Mouse (Mus musculus) ovary, postnatal 14 days (tissue): ENCODE measurements at regions not wholly inside any gene's neighbourhood (a gene's known extent, or its start where the extent isn't known, plus 50 kb on each side); places are given as distances from the start of the nearest gene placed in this dataset.
A peak's percentile ranks its signal among the peaks of the same experiment; 100 is the strongest.

Experiments
- DNase-seq: peaks from one replicate; pipeline ENCODE4 v3.0.0; 2022; ENCODE audit warnings: low spot score

DNA sequence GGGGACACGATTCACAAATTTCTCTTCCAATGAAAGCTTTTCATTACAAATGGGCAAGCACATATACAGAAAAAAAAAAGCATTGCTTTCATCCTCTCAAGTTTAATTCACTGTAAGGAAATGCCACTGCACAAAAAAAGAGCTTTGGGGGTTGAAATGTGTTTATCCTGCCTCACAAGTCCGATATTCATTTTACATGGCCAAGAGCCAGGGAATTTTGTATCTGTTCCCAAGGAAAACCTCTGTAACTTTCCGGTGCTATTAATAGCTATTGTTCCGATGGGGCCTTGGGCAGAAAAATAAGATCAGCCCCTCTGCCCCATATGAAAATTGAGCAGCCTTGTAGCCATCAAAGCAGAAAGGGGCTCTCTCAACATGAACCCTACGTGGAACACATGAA, 465.9 kb upstream of the Mki67 start:
- DNase-seq = no peak

DNA sequence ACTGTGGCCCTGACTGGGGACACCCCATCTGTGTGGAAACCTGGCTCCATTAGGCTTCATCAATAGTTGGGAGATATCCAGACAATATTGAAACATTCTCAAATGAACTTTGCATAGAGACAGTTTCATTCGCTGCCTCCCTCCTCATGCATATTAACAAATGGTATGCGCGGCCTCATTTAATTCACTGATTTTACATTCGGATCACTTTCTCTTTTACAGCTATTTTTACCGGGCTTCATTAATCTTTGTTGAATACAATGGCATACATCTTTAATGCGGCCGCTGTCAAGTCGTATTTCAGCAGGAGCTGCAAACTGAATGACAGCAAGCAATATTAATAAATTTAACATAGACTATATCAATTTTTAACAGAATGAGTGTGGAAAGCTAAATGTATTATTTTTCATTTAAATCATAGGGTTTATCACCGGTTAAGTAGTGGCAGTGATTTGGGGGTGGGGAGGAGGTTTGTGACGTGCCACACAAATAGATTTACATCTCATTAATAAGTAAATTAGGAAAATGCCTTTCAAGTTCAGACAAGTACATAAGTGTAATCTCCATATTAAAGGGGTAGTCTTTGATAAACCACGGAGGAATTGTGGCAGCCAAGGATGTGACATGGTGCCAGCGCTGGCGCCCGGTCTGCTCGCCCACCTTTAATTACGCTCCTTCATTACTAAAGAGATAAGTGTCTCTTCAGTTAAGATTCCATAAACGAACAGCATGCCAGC, 480.4 kb upstream of the Mki67 start:
- DNase-seq = no peak

DNA sequence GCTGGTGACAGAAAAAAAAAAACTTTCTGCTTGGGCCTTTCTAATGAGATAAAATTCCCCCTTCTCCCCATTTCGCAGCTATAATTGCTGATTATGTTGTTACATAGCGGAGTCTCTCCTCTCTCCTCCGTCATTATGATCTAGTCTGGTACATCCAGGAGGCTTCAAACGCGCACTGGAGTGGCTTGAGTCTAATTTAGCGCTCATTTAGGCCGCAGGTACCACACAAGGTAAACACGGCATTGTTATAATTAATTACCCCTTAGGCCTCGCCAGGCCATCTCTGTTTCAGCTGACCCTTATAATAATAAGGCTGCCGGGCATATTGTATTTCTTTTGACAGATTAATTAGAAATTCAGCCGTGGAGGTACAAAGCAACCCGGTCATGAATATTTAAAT, 492.7 kb upstream of the Mki67 start:
- DNase-seq = no peak

DNA sequence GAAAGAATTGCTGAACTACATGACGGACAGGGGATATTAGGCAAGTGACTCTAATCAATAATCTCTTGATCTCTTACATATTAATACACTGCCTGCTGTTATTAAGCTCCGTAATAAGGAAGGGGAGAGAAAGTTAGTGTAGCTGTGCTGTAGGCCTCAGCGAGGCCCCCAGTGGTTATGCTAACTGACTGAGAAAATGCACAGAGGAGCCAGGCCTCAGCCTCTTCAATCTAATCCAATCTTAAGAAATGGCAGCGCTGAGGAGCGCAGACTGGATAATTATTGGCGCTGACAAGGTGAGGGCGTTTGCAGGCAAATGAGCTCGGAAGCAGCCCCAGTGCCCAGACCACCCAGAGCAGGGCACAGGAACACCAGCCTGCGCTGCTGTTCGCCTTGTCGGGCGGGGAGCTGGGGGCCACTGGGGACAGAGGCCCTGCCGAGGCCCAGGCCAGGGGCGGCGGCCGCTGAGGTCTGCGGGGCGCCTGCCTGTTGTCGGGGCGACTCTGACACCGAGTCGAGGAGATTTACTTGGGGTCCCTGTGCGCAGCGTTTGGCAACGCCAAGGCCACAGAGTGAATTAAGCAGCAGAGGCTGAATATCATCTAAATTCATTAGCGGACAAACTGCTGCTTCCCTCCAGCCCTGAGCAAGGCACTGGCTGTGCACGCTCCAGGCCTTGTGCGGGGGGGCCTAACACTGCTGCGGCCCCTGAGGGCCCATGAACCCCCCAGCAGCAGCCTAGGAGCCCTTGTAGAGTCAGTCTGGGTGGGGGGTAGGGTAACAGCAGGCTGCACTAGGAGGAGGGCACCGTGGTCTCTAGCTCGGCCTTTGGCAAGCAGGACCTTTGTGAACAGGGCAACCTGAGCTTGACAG, 493.4 kb upstream of the Mki67 start:
- no peak for DNase-seq

DNA sequence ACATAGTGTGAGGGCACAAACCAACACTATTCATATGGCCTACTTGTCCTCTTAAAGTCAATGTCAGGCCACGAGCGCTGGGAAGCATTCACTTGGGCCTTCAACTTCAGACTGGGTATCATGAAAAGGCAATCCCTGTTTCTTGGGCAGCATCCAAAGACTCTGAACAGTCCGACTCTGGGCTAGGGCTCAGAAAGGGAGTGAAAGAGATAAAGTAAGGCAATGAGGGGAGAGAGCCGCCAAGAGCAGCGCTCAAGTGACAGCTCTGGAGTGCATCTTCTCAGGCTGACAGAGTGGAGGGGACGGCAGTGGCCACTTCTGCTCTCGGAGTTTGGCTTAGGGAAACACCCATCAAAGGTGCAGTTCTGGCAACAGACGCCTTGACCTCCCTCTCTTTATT, 496.3 kb upstream of the Mki67 start:
- peak; percentile 45 for DNase-seq

DNA sequence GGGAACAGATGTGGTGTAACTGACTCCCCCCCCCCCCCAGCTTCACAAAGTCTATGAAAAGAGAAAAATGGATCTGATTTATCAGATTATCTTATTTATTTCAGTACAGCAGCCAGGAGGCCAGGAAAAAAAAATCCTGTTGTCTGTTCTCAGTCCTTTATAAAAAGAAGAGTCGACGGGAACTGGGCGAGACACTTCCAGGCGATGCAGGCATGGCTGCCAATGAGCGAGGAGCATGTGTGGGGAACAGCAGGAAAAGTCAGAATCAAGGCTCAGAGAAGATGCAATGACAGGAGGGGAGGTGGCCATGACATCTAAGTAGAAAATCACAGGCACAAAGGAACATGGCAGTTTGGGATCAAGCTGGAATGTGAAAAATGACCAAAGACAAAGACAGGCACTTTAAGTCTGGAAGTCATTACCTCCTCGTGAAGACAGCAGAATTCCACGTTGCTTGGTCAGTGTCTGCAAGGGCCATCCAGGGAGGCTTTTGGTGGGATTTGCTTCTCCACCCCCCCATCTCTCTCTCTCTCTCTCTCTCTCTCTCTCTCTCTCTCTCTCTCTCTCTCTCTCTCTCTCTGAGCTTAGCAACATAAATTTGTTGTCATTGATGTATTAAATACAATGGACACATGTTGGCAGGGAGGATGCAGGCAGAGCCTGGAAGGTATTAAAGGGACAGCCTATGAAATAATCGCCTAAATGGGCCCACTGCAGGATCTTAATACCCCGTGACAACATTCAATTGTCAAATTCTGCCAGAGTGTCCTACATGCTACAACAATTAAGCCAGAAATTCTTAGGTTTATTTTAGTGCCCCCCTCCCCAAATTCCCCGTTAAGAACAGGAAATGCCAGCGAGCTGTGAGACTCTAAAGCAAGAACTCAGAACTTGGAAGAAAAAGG, 497.1 kb upstream of the Mki67 start:
- DNase-seq = no peak

DNA sequence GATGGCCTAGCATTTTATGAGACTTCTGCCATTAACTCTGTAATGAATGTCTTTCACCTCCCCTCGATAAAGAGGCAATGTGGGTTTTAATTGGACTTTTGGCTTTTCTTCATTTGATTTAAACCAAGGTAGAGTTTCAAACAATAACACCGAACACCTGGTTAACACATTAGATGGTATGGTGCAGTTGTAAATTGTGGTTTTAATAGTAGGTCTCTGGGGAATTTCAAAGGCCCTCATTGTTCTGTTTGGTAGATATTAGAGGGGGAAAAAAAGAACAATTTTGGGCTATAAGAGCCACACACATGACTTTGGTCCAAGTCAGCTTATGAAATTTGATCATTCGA, 497.8 kb upstream of the Mki67 start:
- DNase-seq = no peak

DNA sequence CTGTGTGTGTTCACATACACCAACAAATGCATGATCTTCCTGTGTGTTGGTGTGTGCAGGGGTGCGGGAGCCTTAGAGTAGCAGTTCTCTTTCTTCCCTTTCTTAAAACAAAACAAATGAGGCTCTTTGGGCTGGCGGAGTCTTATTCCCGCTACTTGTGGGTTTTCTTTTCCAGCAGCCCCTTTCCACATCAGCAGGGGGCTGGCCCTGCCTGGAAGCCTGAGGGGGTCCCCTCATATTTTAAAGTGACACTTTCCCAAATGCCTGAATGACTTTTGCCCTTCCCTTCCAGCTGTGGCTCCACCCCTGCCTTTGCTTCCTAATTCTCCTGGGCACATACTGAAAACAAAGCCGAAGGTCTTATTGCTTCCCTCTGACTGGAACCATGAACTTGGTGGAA, 498.3 kb upstream of the Mki67 start:
- no peak for DNase-seq

DNA sequence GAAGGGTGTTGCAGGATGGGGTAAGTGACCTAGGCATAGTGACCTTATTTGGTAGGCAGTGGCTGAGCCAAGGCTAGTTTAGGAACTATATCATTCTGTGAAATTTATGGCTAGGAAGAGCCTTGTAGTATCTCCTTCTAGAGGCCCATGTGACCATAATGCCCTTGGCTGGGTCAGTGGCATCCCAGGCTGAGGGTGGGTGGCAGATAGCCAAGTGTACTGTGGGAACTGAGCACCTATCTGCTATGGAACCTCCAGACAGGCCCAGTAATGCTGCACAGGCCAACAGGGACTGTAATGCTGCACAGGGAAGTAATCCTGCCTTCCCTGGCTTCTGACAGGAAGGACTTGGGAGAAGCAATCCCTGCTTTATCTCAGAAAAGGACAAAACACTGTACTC, 500.6 kb upstream of the Mki67 start:
- no peak for DNase-seq

DNA sequence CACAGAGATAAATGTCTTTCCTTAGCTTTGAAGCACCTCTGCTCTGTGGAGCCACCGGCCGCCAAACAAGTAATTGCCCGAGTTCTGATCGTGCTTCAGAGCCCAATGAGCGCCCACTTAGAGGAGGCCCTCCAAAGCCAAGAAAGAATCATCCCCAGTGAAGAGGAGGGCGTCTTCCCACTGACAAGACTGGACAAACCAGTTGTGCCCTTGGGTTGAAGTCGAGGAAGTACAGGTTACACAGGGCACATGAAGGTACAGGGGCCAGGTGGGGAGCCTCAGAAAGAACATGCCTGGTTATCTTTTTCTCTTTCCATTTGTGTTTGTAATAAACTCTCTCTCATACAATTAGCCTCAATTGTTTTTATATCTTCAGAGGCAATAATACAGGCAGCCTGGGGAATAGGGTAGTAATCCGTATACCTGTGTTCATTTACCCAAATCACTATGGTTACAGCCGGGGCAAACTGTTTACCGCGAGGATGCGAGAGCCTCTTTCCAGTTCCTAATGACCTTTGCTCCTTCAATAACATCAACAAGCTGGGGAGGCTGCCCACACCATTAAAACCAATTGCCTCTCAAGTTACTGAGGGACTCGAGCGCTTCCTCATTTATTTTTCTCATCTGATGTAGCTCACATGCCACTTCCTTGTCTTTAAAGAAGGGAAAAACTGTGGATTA, 503.5 kb upstream of the Mki67 start:
- no peak for DNase-seq

DNA sequence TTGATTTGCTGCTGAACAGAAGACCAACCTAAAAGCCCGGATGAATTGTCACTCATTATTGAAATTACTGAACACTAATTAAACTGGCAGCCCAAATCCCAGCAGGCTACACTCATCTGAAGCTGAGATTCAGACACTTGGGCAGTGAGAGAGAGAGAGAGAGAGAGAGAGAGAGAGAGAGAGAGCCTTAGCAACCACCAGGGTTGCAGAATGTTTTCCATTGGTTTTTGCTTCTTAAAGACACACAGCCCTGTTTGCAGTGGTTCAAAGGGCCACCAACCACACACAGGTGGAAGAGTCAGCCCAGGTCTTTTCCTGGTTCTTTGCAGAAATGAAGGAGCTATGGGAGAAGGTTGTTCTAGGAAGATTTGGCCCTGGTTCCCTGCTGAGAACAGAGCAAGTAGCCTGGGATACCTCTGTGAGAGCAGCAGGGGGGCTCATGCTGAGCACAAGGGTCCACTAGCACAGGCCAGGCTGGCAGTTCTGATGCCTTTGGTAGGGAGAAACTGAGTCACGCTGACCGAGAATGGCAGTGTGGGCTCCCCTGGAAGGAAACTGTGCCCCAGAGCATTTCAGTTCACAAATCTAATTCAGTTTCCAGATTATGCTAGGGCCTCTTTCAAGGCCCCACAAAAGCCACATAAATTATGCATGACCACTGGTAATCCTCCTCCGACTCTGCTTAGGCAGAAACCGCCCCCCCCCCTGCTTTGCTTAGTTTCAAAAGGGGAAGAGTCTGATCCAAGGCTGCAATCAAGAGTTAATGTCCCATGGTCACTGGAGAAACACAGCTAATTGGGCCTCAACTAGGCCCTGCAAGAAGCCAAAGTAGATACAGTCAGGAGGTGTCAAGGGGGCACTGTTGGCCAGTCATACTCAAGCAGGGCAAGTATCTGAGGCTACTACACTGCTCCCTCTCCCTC, 504.3 kb upstream of the Mki67 start:
- DNase-seq = no peak

DNA sequence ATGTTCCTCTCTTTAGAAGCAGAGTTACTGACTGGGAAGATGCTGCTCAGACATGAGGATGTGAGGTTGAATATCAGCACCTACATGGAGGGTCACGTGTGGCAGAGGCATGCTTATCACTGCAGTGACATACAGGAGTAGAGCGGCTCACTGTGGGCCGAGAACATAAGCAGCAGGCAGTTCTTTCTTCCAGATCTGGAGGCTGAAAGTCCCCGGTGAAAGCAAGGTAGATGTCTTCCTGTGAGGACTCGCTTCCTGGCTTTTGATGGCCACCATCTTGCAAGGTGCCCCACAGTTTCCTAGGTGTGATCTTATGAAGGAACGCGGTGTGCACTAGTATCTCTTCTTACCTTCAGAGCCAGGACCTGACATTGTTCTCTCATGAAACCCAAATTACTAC, 505.5 kb upstream of the Mki67 start:
- no peak for DNase-seq

DNA sequence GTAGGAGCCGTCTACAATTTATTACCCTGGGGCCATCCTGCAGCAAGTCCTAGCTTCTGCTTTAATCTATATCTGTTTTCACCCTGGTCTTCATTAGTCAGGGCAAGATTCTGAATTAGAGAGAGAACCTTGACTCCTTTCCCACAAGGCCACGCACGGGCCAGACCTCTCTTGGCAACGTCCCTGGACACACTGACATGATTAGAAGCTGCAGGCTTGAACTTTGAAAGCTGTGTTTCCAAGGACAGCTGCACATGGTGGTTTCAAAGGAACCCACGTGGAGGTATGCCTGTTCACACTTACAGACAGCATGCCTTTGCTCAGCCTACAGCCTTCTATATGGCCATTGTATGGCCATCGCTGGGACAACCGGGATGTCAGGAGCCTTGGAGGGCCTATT, 509.9 kb upstream of the Mki67 start:
- DNase-seq = no peak

DNA sequence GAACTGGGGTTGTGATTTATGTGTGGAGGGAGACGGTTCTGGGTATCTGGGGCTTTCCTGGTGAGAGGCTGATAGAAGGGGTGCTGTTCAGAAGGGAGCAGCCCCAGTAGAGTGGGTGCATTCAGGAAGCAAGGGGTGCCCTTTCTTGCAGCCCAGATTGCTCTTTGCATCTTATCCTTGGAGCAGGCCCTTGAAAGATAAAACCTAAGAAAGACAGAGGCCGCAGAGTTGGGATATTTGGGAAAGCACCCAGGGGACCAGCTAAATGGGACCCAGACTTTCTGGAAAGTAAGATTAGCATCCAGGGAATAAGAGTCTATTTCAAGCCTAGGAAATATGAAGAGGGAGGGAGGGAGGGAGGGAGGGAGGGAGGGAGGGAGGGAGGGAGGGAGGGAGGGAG, 512.2 kb upstream of the Mki67 start:
- no peak for DNase-seq

DNA sequence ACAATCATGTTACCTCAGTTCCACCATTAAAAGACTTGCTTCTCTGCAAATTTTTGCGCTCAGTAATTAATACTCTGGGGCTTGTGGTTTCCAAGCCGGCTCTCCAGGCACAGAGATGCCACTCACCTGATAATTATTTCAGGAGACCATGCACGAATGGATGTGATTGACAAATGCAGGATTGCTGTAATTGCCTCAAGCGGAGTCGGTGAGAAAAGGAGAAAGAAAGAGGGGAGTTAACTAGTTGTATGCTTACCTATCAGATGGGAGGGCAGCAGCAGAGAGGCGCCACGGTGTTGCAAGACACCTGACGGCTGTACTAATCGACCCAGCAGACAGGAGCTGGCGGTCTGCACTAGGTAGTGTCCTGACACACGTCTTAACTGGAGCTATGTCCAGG, 513.4 kb upstream of the Mki67 start:
- DNase-seq = no peak

DNA sequence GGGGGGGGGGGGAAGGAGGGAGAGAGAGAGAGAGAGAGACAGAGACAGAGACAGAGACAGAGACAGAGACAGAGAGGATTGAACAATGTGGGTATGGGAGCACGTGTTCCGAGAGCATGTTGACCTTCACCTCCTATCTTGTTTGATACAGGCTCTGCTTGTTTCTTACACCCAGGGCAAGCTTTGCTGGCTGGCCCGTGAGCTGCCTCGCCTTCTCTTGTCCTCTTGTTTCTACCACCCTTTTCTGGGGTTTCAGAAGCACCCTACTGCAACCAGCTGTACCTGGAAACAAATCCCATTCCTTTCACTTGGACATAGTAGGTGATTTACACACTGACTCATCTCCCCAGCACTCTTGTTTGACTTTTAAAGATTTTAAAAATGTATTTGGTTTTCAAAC, 516.0 kb upstream of the Mki67 start:
- DNase-seq = no peak

DNA sequence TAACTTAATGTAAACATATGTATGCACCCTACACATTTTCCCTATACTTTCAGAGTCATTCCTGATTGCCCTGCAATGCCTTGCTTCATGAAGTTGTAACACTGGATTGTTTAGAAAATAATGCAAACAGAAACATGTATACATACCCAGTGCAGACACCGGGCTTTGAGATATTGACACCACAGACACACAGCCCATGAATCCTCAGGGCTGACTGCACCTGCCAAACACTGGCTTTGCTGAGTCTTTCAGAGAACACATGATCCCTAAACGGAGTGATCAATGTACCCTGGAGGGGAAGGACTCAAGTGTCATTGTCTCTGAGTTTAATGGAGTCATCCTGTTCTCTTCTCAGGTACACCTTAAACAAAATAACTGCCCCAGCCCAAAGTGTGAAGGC, 519.4 kb upstream of the Mki67 start:
- DNase-seq = no peak

DNA sequence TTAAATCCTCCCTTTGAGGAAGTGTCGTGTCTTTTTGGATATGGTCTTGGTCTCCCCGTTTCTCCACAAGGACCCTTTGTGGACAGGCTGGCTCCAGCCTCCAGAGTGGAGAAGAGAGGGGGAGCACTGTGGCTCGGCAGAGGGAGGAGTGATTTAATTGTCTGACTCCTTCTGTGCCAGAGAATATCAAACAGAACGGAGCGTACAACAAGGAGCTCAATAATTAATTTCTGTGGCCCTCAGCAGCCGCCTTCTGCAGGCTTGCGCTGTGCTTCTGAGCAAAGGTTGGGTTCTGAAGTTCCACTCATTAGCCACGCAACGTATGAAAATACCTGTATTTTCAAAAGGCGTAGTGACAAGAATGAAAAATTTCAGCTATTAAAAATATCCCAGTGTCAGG, 520.2 kb upstream of the Mki67 start:
- DNase-seq = no peak

DNA sequence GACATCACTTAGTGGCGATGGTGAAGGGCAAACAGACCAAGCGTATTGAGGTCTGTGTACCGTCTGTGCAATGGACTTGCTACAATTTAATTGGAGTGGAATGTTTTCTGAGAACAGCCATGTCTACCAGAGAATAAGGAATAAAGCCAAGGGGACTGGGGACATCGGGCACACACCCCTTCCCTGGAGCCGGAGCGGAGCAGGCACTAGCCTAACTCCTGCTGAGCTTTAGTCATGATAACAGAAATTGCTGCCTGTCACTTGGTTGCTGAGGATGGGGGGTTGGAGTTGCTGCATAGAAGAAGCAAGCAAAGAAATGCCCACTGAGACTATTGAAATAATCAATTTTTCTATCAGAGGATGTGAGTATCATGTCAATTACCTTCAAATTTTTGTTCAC, 549.5 kb upstream of the Mki67 start:
- DNase-seq = no peak

DNA sequence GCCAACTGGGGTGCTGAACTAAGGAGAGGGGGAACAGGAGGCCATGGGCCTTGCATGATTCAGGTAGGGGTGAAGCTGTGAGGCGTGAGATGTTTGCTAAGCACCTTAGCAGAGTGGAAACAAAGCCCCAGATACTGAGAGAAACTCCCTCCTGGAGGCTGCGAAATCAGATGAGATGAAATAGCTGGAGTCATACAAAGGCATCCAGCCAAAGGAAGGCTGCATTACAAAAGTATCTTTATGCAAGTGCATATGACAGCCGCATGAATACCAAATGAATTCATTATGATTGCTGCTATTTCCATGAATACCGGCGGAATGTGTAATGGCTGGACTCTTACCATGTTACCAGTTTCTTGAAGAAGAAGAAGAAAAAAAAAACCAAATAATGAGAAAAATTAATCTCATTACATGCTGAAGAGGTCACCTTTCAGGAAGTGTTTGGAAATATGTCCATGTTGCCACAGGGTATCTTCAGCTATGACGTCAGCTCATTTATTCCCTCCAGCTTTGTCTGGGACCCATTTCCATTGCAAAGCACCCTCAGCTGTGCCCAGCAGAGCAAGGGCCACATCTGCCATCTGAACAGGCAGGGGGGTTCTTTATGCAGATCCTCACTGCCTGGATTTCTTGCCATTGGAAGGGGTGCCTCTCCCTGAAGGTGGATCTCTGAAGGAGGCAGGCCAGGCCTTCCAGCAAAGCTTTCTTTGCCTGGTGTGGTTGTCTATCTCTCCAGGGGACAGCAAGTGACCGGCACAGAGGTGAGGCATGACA, 551.7 kb upstream of the Mki67 start:
- no peak for DNase-seq
